Mouse (Mus musculus) CH12.LX (cell line): Measurements from ENCODE around the gene Mcm5. TPM values are rescaled to one million over a fixed set of nuclear protein-coding genes. Genes with fewer than 3 reads are reported as not detected.

Experiments
- DNase-seq: peaks from one replicate; pipeline ENCODE4 v3.0.0-alpha.2; 2013; ENCODE audit errors: extremely low read depth
- H3K27ac ChIP-seq: 2 replicates; pipeline ENCODE4 v1.5.1; 2012; ENCODE audit warnings: low read depth, mild to moderate bottlenecking, control low read depth, moderate library complexity; ENCODE audit not compliant: insufficient read depth
- H3K27me3 ChIP-seq: replicated peaks from 2 replicates; pipeline ENCODE3; 2012; ENCODE audit warnings: inconsistent platforms
- H3K36me3 ChIP-seq, 2 experiments: replicated peaks in 1 of 2; 2 replicates each; pipeline versions ENCODE3 to v1.6.1; 2012; ENCODE audit warnings: inconsistent platforms in 1 of 2, low read length in 1 of 2, mild to moderate bottlenecking in 1 of 2, mixed read lengths in 1 of 2, moderate library complexity in 1 of 2; ENCODE audit not compliant: control insufficient read depth in 1 of 2, insufficient read depth in 1 of 2
- H3K4me1 ChIP-seq, 2 experiments: 2 replicates each; pipeline ENCODE4 v1.6.1; 2012; ENCODE audit warnings: inconsistent platforms in 1 of 2, moderate library complexity in 1 of 2; ENCODE audit not compliant: insufficient read depth in 2 of 2, control insufficient read depth in 1 of 2
- H3K4me2 ChIP-seq: 2 replicates; pipeline ENCODE4 v1.6.1; 2012; ENCODE audit warnings: low read depth, mild to moderate bottlenecking, control low read depth; ENCODE audit not compliant: poor library complexity, insufficient read depth, severe bottlenecking
- H3K4me3 ChIP-seq, 3 experiments: fragments of 150-350 bp in 1 of 3; sonication (generic) in 1 of 3; replicated peaks in 1 of 3; 2 replicates each; pipeline versions ENCODE3 to v1.5.1; 2011 to 2012; ENCODE audit warnings: low read depth in 2 of 3, low read length in 2 of 3, mild to moderate bottlenecking in 2 of 3, moderate library complexity in 2 of 3, control low read depth in 1 of 3, improper control_type of control experiment in 1 of 3, inconsistent platforms in 1 of 3, mixed read lengths in 1 of 3; ENCODE audit not compliant: poor library complexity in 1 of 3
- H3K79me2 ChIP-seq: replicated peaks from 2 replicates; pipeline ENCODE4 v1.6.1; 2012; ENCODE audit warnings: mild to moderate bottlenecking, moderate library complexity; ENCODE audit not compliant: control insufficient read depth, poor library complexity, insufficient read depth, severe bottlenecking; ENCODE audit errors: extremely low read depth
- H3K9ac ChIP-seq: 2 replicates; pipeline ENCODE4 v1.6.1; 2012; ENCODE audit warnings: low read depth, mild to moderate bottlenecking, control low read depth, moderate library complexity; ENCODE audit not compliant: insufficient read depth
- H3K9me3 ChIP-seq: replicated peaks from 2 replicates; pipeline ENCODE3; 2012; ENCODE audit warnings: low read length, inconsistent platforms, mixed read lengths
- ETS1 ChIP-seq: conservative IDR thresholded peaks from 2 replicates; pipeline ENCODE4 v1.6.1; 2012; ENCODE audit warnings: low read depth, mild to moderate bottlenecking, inconsistent platforms, low read length, improper control_type of control experiment, moderate library complexity
- GABPA ChIP-seq: IDR thresholded peaks from 2 replicates; pipeline ENCODE4 v1.6.1; 2012; ENCODE audit warnings: low read depth, low read length, improper control_type of control experiment, inconsistent platforms; ENCODE audit not compliant: insufficient replicate concordance
- HCFC1 ChIP-seq: IDR thresholded peaks from 2 replicates; pipeline ENCODE4 v1.6.1; 2012; ENCODE audit warnings: low read depth, mild to moderate bottlenecking, inconsistent platforms, low read length, improper control_type of control experiment
- JUN ChIP-seq: IDR thresholded peaks from 2 replicates; pipeline ENCODE4 v1.6.1; 2011; ENCODE audit warnings: low read depth, mild to moderate bottlenecking, low read length, improper control_type of control experiment, moderate library complexity; ENCODE audit not compliant: insufficient read depth
- MAFK ChIP-seq: IDR thresholded peaks from 2 replicates; pipeline ENCODE4 v1.6.1; 2011; ENCODE audit warnings: low read length, improper control_type of control experiment; ENCODE audit not compliant: insufficient replicate concordance
- MAZ ChIP-seq: IDR thresholded peaks from 2 replicates; pipeline ENCODE4 v1.6.1; 2012; ENCODE audit warnings: low read depth, mild to moderate bottlenecking, inconsistent platforms, low read length, improper control_type of control experiment, moderate library complexity
- MXI1 ChIP-seq: IDR thresholded peaks from 2 replicates; pipeline ENCODE4 v1.6.1; 2011; ENCODE audit warnings: mild to moderate bottlenecking, low read depth, low read length, improper control_type of control experiment
- MYC ChIP-seq: IDR thresholded peaks from 2 replicates; pipeline ENCODE4 v1.6.1; 2011; ENCODE audit warnings: low read depth, mild to moderate bottlenecking, improper control_type of control experiment, low read length
- NRF1 ChIP-seq: IDR thresholded peaks from 2 replicates; pipeline ENCODE4 v1.6.1; 2014; ENCODE audit warnings: low read depth, mild to moderate bottlenecking, inconsistent platforms, low read length, improper control_type of control experiment, moderate library complexity
- PAX5 ChIP-seq: IDR thresholded peaks from 2 replicates; pipeline ENCODE4 v1.6.1; 2012; ENCODE audit warnings: low read length, inconsistent platforms, mixed read lengths
- POLR2A ChIP-seq: IDR thresholded peaks from 2 replicates; pipeline ENCODE4 v1.6.1; 2011; ENCODE audit warnings: low read depth, mild to moderate bottlenecking, improper control_type of control experiment, low read length
- RAD21 ChIP-seq: IDR thresholded peaks from 2 replicates; pipeline ENCODE4 v1.6.1; 2011; ENCODE audit warnings: low read depth, mild to moderate bottlenecking, low read length, improper control_type of control experiment, moderate library complexity
- RCOR1 ChIP-seq: conservative IDR thresholded peaks from 2 replicates; pipeline ENCODE4 v1.6.1; 2012; ENCODE audit warnings: low read depth, mild to moderate bottlenecking, inconsistent platforms, low read length, improper control_type of control experiment
- SIN3A ChIP-seq: IDR thresholded peaks from 2 replicates; pipeline ENCODE4 v1.6.1; 2012; ENCODE audit warnings: low read length, improper control_type of control experiment, inconsistent platforms
- TBP ChIP-seq: conservative IDR thresholded peaks from 2 replicates; pipeline ENCODE4 v1.6.1; 2011; ENCODE audit warnings: low read depth, low read length, improper control_type of control experiment
- TCF12 ChIP-seq: IDR thresholded peaks from 2 replicates; pipeline ENCODE4 v1.6.1; 2014; ENCODE audit warnings: low read depth, mild to moderate bottlenecking, inconsistent platforms, low read length, improper control_type of control experiment
- UBTF ChIP-seq: IDR thresholded peaks from 2 replicates; pipeline ENCODE4 v1.6.1; 2012; ENCODE audit warnings: low read depth, mild to moderate bottlenecking, inconsistent platforms, low read length, improper control_type of control experiment, moderate library complexity
- USF2 ChIP-seq: conservative IDR thresholded peaks from 2 replicates; pipeline ENCODE4 v1.6.1; 2011; ENCODE audit warnings: low read depth, low read length, improper control_type of control experiment
- ZC3H11A ChIP-seq: IDR thresholded peaks from 2 replicates; pipeline ENCODE4 v1.6.1; 2012; ENCODE audit warnings: low read depth, mild to moderate bottlenecking, inconsistent platforms, low read length, improper control_type of control experiment
- dilution Hi-C: fragments of 300-500 bp; cut with MboI; formaldehyde crosslinking; loops from 2 replicates; pipeline ENCODE4 v1.14.3; 2020; ENCODE audit warnings: low sequenced_read_pairs; ENCODE audit not compliant: extremely low pct_unique_long_range_greater_than_20kb, extremely low pct_ligation_motif_present
- in situ Hi-C: fragments of 300-500 bp; cut with MboI; formaldehyde crosslinking; loops from 3 replicates; pipeline ENCODE4 v1.14.3; 2019; ENCODE audit warnings: low sequenced_read_pairs, low pct_ligation_motif_present, low pct_unique_long_range_greater_than_20kb, mixed read lengths
- polyA plus RNA-seq: library from polyadenylated mRNA; unstranded; fragments of >175 nt; gene quantifications from 2 replicates; pipeline ENCODE4 v1.2.1, GENCODE M21; 2012; ENCODE audit warnings: low read depth; ENCODE audit not compliant: insufficient read length
- total RNA-seq, 2 experiments: library from RNA; depleted of rRNA; stranded (reverse); fragments of 300-350 nt in 1 of 2; fragments of >200 nt in 1 of 2; gene quantifications; 2 replicates each; pipeline ENCODE4 v1.2.3; 2012 to 2014

Gene Mcm5
- total and polyA plus RNA-seq, 3 experiments = 259 to 332 (median 282) TPM

- Histone ChIP-seq H3K36me3 (peaks cover 5 to 9% of the 10 kb centered on the region in 2 experiments), H3K9ac (no peak overlapping the region), H3K27ac (no peak overlapping the region), H3K4me2 (no peak overlapping the region), H3K9me3 (no peaks in the 10 kb centered on the region), H3K79me2 (no peaks in the 10 kb centered on the region), H3K27me3 (no peaks in the 10 kb centered on the region), H3K4me1 (peaks cover 8 to 14% of the 10 kb centered on the region in 2 experiments), H3K4me3 (no peak overlapping the region)
- DNase-seq = no peak
- TF ChIP-seq HCFC1 = no peak
- no peak for TF ChIP-seq PAX5
- TF ChIP-seq SIN3A = no peak
- TF ChIP-seq MAZ = no peak
- no peak for TF ChIP-seq MXI1
- in situ Hi-C loops (loop anchor here (5.0 kb wide), 1 partner anchor 32 kb away; the partner anchor contains the start of gene Mcm5), dilution Hi-C loops (no loop called here)
Measured at GRCm38 (mm10) chr8:75074876-75075275, 34.5 kb upstream of the Mcm5 start.

- dilution Hi-C loops = no loop called here
- H3K27ac ChIP-seq = no peak overlapping the region
Measured at GRCm38 (mm10) chr8:75078215-75078614, 31.2 kb upstream of the Mcm5 start.

GRCm38 (mm10) chr8:75078851-75079250, 30.5 kb upstream of the Mcm5 start:
- H3K4me1 ChIP-seq = peaks cover 17 to 32% of the 10 kb centered on the region in 2 experiments
- no peaks in the 10 kb centered on the region for H3K79me2 ChIP-seq
- no peak overlapping the region for H3K27ac ChIP-seq
- TF ChIP-seq RCOR1 = no peak
- TF ChIP-seq TBP = no peak
- TF ChIP-seq MYC = no peak
- no peak for TF ChIP-seq USF2
- TF ChIP-seq TCF12 = no peak
- TF ChIP-seq MAFK = no peak
- TF ChIP-seq GABPA = no peak
- TF ChIP-seq UBTF = no peak
- no peak for TF ChIP-seq NRF1
- dilution Hi-C loops = no loop called here
- in situ Hi-C loops = no loop called here
- H3K36me3 ChIP-seq = no peaks in the 10 kb centered on the region
- no peak overlapping the region for H3K4me2 ChIP-seq
- DNase-seq = no peak
- H3K4me3 ChIP-seq = no peak overlapping the region
- H3K9me3 ChIP-seq = no peaks in the 10 kb centered on the region
- no peak overlapping the region for H3K9ac ChIP-seq
- H3K27me3 ChIP-seq = no peaks in the 10 kb centered on the region

More at GRCm38 (mm10) chr8:75078215-75078614, 31.2 kb upstream of the Mcm5 start:
- Histone ChIP-seq H3K9me3 (no peaks in the 10 kb centered on the region), H3K27me3 (no peaks in the 10 kb centered on the region), H3K4me2 (no peak overlapping the region), H3K4me3 (no peak overlapping the region), H3K4me1 (peaks cover 17 to 30% of the 10 kb centered on the region in 2 experiments), H3K79me2 (no peaks in the 10 kb centered on the region), H3K36me3 (no peaks in the 10 kb centered on the region), H3K9ac (no peak overlapping the region)
- no peak for DNase-seq
- TF ChIP-seq RAD21 (no peak), POLR2A (no peak), ZC3H11A (no peak), ETS1 (no peak), JUN (no peak)
- in situ Hi-C loops = no loop called here
